Mouse (Mus musculus) intestine, postnatal 0 days (tissue): ENCODE data around the gene Mbnl1. TPM values are rescaled to one million over a fixed set of nuclear protein-coding genes. Genes with fewer than 3 reads are reported as not detected.
A peak's percentile ranks its signal among the peaks of the same experiment; 100 is the strongest.

Experiments used
- ATAC-seq: fragments of 200-750 bp; cut with Nextera tagmentation; 2 replicates; pipeline ENCODE4 v1.8.0; 2017; ENCODE audit warnings: mild to moderate bottlenecking, moderate TSS enrichment, moderate library complexity
- H3K27ac ChIP-seq: fragments of 300-500 bp; sonication (generic); 2 replicates; pipeline ENCODE4 v1.5.1; 2014; ENCODE audit warnings: mild to moderate bottlenecking, low read depth, low read length, moderate library complexity
- H3K27me3 ChIP-seq: fragments of 300-500 bp; sonication (generic); replicated peaks from 2 replicates; pipeline ENCODE4 v1.6.1; 2014; ENCODE audit warnings: low read length, mixed read lengths; ENCODE audit not compliant: control insufficient read depth, insufficient read depth
- H3K36me3 ChIP-seq: fragments of 300-500 bp; sonication (generic); 2 replicates; pipeline ENCODE4 v1.6.1; 2014; ENCODE audit warnings: mild to moderate bottlenecking, moderate library complexity; ENCODE audit not compliant: control insufficient read depth, insufficient read depth
- H3K4me1 ChIP-seq: fragments of 300-500 bp; sonication (generic); replicated peaks from 2 replicates; pipeline ENCODE4 v1.6.1; 2014; ENCODE audit warnings: antibody characterized with exemption, low read length, mixed read lengths; ENCODE audit not compliant: control insufficient read depth, insufficient read depth
- H3K4me2 ChIP-seq: fragments of 300-500 bp; sonication (generic); replicated peaks from 2 replicates; pipeline ENCODE4 v1.6.1; 2014; ENCODE audit warnings: low read depth, mild to moderate bottlenecking, moderate library complexity
- H3K4me3 ChIP-seq: fragments of 300-500 bp; sonication (generic); 2 replicates; pipeline ENCODE4 v1.5.1; 2014; ENCODE audit warnings: low read depth, low read length
- H3K9ac ChIP-seq: fragments of 300-500 bp; sonication (generic); 2 replicates; pipeline ENCODE4 v1.6.1; 2014; ENCODE audit warnings: mild to moderate bottlenecking, low read depth, low read length
- H3K9me3 ChIP-seq: fragments of 300-500 bp; sonication (generic); 2 replicates; pipeline ENCODE4 v1.6.1; 2016; ENCODE audit warnings: mixed run types; ENCODE audit not compliant: control insufficient read depth
- CTCF ChIP-seq: sonication (generic); IDR thresholded peaks from 2 replicates; pipeline ENCODE4 v1.5.1; 2016; ENCODE audit warnings: low read depth, mild to moderate bottlenecking, control low read depth, antibody characterized with exemption, moderate library complexity
- WGBS: fragments of 180-500 bp; shearing (Covaris S2); extraction: QIAGEN DNeasy Blood & Tissue Kit; methylation state at CpG from one replicate; pipeline ENCODE4 v1.1.7; 2014; 5-methylcytosine and 5-hydroxymethylcytosine counted together
- polyA plus RNA-seq: library from polyadenylated mRNA; unstranded; fragments of >200 nt; fragmentation: Nextera tagmentation; extraction: Ambion mirVana; gene quantifications from 2 replicates; pipeline ENCODE4 v1.2.1, GENCODE M21; 2015

Mbnl1 gene
- polyA plus RNA-seq, 1 experiment from 2014 or later, result 55.5 TPM

- Histone ChIP-seq H3K36me3 (peaks cover 12% of the 10 kb centered on the region), H3K4me2 (no peak overlapping the region), H3K9me3 (no peaks in the 10 kb centered on the region), H3K27me3 (no peaks in the 10 kb centered on the region), H3K4me3 (no peak overlapping the region), H3K4me1 (no peaks in the 10 kb centered on the region), H3K9ac (no peak overlapping the region), H3K27ac (no peak overlapping the region)
- 18% methylated on average over 2 of the region's 2 CpGs for WGBS
- TF ChIP-seq CTCF, result peak; percentile 71
- no peak for ATAC-seq
These were observed 136.3 kb downstream of the Mbnl1 start for GRCm38 (mm10) chr3:60608952-60609403.

- H3K36me3 ChIP-seq, result peaks cover 12% of the 10 kb centered on the region; the same call in 1 of the 2 replicates
- H3K27ac ChIP-seq, result no peak overlapping the region
- WGBS, result 26% methylated on average over 2 of the region's 2 CpGs
These were observed 139.2 kb downstream of the Mbnl1 start for GRCm38 (mm10) chr3:60611839-60612238.

DNA sequence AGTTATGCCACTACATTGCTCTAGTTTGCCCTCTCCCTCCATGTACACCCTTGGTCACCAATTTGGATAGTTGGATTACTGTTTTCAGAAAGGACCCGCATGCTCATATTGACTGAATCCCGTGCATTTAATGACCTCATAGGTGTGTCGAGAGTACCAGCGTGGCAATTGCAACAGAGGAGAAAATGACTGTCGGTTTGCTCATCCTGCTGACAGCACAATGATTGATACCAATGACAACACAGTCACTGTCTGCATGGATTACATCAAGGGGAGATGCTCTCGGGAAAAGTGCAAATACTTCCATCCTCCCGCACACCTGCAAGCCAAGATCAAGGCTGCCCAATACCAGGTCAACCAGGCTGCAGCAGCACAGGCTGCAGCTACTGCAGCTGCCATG, 140.5 kb downstream of the Mbnl1 start:
- Histone ChIP-seq H3K27ac (no peak overlapping the region), H3K4me1 (0 out of 2 replicates have a peak, but pooled peaks cover 4% of the 10 kb centered on the region), H3K9me3 (no peaks in the 10 kb centered on the region), H3K4me3 (no peak overlapping the region), H3K9ac (no peak overlapping the region), H3K4me2 (no peak overlapping the region), H3K36me3 (peaks cover 16% of the 10 kb centered on the region; the same call in 1 of the 2 replicates), H3K27me3 (no peaks in the 10 kb centered on the region)
- 82% methylated on average over 7 of the region's 7 CpGs for WGBS
- TF ChIP-seq CTCF, result no peak
- no peak for ATAC-seq

More at GRCm38 (mm10) chr3:60611839-60612238, 139.2 kb downstream of the Mbnl1 start:
- Histone ChIP-seq H3K4me2 (no peak overlapping the region), H3K4me3 (no peak overlapping the region), H3K27me3 (no peaks in the 10 kb centered on the region), H3K9ac (no peak overlapping the region), H3K4me1 (0 out of 2 replicates have a peak, but pooled peaks cover 4% of the 10 kb centered on the region), H3K9me3 (no peaks in the 10 kb centered on the region)
- peak; percentile 77 for TF ChIP-seq CTCF
- no peak for ATAC-seq

- H3K4me1 ChIP-seq, result 0 out of 2 replicates have a peak, but pooled peaks cover 4% of the 10 kb centered on the region
- no peaks in the 10 kb centered on the region for H3K9me3 ChIP-seq
- ATAC-seq, result no peak
- H3K36me3 ChIP-seq, result peaks cover 16% of the 10 kb centered on the region; the same call in 1 of the 2 replicates
- WGBS, result 92% methylated on average over 7 of the region's 7 CpGs
- no peak overlapping the region for H3K4me3 ChIP-seq
- no peak overlapping the region for H3K4me2 ChIP-seq
- H3K27me3 ChIP-seq, result no peaks in the 10 kb centered on the region
- no peak overlapping the region for H3K9ac ChIP-seq
- H3K27ac ChIP-seq, result no peak overlapping the region
- no peak for TF ChIP-seq CTCF
These were observed 141.9 kb downstream of the Mbnl1 start for GRCm38 (mm10) chr3:60614516-60614915.

- Histone ChIP-seq H3K4me3 (no peak overlapping the region), H3K9me3 (no peaks in the 10 kb centered on the region), H3K9ac (no peak overlapping the region), H3K4me1 (0 out of 2 replicates have a peak, but pooled peaks cover 4% of the 10 kb centered on the region), H3K27ac (no peak overlapping the region), H3K36me3 (peaks cover 16% of the 10 kb centered on the region; the same call in 1 of the 2 replicates), H3K4me2 (no peak overlapping the region; the same call in 1 of the 2 replicates), H3K27me3 (no peaks in the 10 kb centered on the region)
- no peak for TF ChIP-seq CTCF
- WGBS, result 69% methylated on average over 11 of the region's 11 CpGs
- ATAC-seq, result no peak
These were observed 142.5 kb downstream of the Mbnl1 start for GRCm38 (mm10) chr3:60615057-60615606.

- TF ChIP-seq CTCF, result 0 out of 2 replicates have a peak, but pooled peaks have one; percentile 7
- no peak overlapping the region for H3K4me3 ChIP-seq
- H3K4me1 ChIP-seq, result 0 out of 2 replicates have a peak, but pooled peaks cover 4% of the 10 kb centered on the region
- peaks cover 16% of the 10 kb centered on the region; the same call in 1 of the 2 replicates for H3K36me3 ChIP-seq
- H3K4me2 ChIP-seq, result no peak overlapping the region
- ATAC-seq, result no peak
- no peak overlapping the region for H3K27ac ChIP-seq
- H3K9me3 ChIP-seq, result no peaks in the 10 kb centered on the region
- no peak overlapping the region for H3K9ac ChIP-seq
- no peaks in the 10 kb centered on the region for H3K27me3 ChIP-seq
- whole genome bisulfite sequencing, result 66% methylated on average over 7 of the region's 7 CpGs
These were observed 143.0 kb downstream of the Mbnl1 start for GRCm38 (mm10) chr3:60615615-60616014.
